Mouse (Mus musculus) 3134 (cell line): ENCODE data around the gene Klhl26.
"Not testable (repeated sequence)": the region's sequence is repeated elsewhere in the genome, so short reads cannot be mapped to it uniquely, and the experiment has no call there.

Source experiments
- DNase-seq: peaks from one replicate; pipeline ENCODE4 v3.0.0-alpha.2; 2011; ENCODE audit warnings: low spot score; ENCODE audit not compliant: insufficient read length; ENCODE audit errors: extremely low read depth

Klhl26 gene

GRCm38 (mm10) chr8:70476333-70477268 lies at the start of gene Klhl26:
Gene Klhl26, minus strand, starts transcription at chr8:70476968.
- peak; percentile 95 for DNase-seq

GRCm38 (mm10) chr8:70522592-70523403 lies 46.0 kb upstream of the Klhl26 start:
- DNase-seq: peak; percentile 94

- DNase-seq: no peak
These were observed 42.8 kb upstream of the Klhl26 start for GRCm38 (mm10) chr8:70519606-70520005.

GRCm38 (mm10) chr8:70519043-70519442 lies 42.3 kb upstream of the Klhl26 start:
- no peak for DNase-seq

- no peak for DNase-seq
These were observed 41.3 kb upstream of the Klhl26 start for GRCm38 (mm10) chr8:70517940-70518643.

GRCm38 (mm10) chr8:70513441-70513840 lies 36.7 kb upstream of the Klhl26 start:
- DNase-seq: peak; percentile 76

GRCm38 (mm10) chr8:70512253-70512903 lies 35.6 kb upstream of the Klhl26 start:
- no peak for DNase-seq

- no peak for DNase-seq
These were observed 35.0 kb upstream of the Klhl26 start for GRCm38 (mm10) chr8:70511770-70512169.

GRCm38 (mm10) chr8:70511174-70511573 lies 34.4 kb upstream of the Klhl26 start:
- not testable (repeated sequence) for DNase-seq

GRCm38 (mm10) chr8:70510228-70510915 lies 33.6 kb upstream of the Klhl26 start, which contains the start of gene Uba52:
Gene Uba52, minus strand, starts transcription at chr8:70510801.
- DNase-seq: peak; percentile 98

- no peak for DNase-seq
These were observed 32.6 kb upstream of the Klhl26 start for GRCm38 (mm10) chr8:70509281-70509952.

GRCm38 (mm10) chr8:70507027-70507393 lies 30.2 kb upstream of the Klhl26 start:
- DNase-seq: no peak

GRCm38 (mm10) chr8:70506328-70507026 lies 29.7 kb upstream of the Klhl26 start, which contains the start of gene Rex1bd:
Gene Rex1bd, minus strand, starts transcription at chr8:70506752.
- DNase-seq: peak; percentile 97

GRCm38 (mm10) chr8:70505698-70506327 lies 29.0 kb upstream of the Klhl26 start:
- DNase-seq: no peak

GRCm38 (mm10) chr8:70504851-70505250 lies 28.1 kb upstream of the Klhl26 start:
- DNase-seq: no peak

GRCm38 (mm10) chr8:70504291-70504716 lies 27.5 kb upstream of the Klhl26 start:
- DNase-seq: peak; percentile 93

- peak; percentile 74 for DNase-seq
These were observed 26.4 kb upstream of the Klhl26 start for GRCm38 (mm10) chr8:70503062-70503750.
